Mouse (Mus musculus) splenic B cell, adult 2 months (primary cell): ENCODE results near the gene Il7r.
A peak's percentile ranks its signal among the peaks of the same experiment; 100 is the strongest.
"Not testable (repeated sequence)": the region's sequence is repeated elsewhere in the genome, so short reads cannot be mapped to it uniquely, and the experiment has no call there.

Experiments
- DNase-seq: peaks from one replicate; pipeline ENCODE4 v3.0.0-alpha.2; 2011; ENCODE audit warnings: low read depth, low spot score
- H3K27me3 ChIP-seq: 2 replicates; pipeline ENCODE4 v1.6.1; 2012; ENCODE audit warnings: mild to moderate bottlenecking, low read length, moderate library complexity, mixed read lengths; ENCODE audit not compliant: control insufficient read depth, poor library complexity, insufficient read depth, severe bottlenecking
- H3K36me3 ChIP-seq: 2 replicates; pipeline ENCODE4 v1.6.1; 2012; ENCODE audit warnings: mild to moderate bottlenecking, low read length, moderate library complexity, mixed read lengths; ENCODE audit not compliant: control insufficient read depth, poor library complexity, insufficient read depth, severe bottlenecking

The Il7r gene

DNA sequence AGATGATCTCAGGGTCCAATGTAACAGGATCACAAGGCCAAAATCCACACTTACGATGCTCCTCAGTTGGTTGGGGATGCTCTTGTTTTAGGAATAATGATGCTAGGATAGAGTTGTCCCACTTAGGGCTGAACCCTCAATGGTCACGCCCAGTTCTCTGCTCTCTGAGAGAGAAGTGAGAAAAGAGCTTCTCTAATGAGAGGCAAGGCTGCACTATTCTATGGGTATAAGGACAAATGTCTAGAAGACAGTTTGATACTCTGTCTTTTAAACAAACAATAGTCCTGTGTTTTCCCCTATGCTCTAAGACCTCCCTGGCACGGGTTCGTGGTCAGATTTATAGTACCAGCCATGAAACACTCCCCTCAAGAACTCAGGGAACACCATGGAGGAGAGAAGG is at the start of gene Il7r:
Gene Il7r, minus strand, starts transcription at position 101 of the 400 bp plus-strand sequence.
- DNase-seq, result no peak
- no peaks in the 10 kb centered on the region for H3K36me3 ChIP-seq
- no peaks in the 10 kb centered on the region for H3K27me3 ChIP-seq

DNA sequence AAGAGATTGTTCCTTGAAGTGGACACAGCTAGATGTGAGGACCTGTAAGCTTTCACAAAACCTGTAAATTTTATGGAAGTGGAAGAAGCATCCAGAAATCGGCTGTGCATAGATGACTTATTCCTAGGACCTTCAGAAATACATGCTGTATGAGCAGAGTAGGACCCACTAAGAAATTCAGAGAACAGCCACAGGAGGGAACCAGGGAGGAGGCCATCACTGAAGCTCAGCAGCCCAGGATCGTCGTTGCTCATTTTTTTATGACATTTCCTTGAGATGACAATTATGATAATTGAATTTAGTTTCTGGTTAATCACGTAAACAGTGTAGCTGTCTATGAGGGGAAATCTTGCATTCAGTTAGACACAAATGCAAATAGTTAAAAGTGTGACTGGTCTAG is 47.3 kb upstream of the Il7r start:
- DNase-seq, result peak; percentile 35
- no peaks in the 10 kb centered on the region for H3K27me3 ChIP-seq

DNA sequence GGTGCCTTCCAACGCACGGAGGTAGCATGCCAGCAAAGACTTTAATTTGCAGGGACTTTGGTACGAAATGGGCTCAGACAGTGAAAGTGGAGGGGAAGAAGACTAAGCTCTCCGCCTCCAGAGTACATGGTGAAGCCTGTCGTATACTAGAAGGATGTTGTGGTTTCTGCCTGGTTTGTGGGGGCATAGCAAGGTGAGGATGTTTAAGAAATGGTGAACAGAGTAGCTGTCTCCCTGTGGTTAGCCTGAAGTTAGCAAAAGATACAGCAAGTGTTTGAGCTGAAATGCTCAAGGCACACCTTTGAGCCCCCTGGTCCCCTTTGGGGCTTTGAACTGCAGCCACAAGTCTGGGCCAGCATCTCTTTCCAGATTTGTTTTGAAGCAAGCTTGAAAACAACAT is 44.8 kb upstream of the Il7r start:
- DNase-seq, result peak; percentile 33
- Histone ChIP-seq H3K27me3 (no peaks in the 10 kb centered on the region), H3K36me3 (no peaks in the 10 kb centered on the region)

More for the DNA sequence above, 47.3 kb upstream of the Il7r start:
- H3K36me3 ChIP-seq, result no peaks in the 10 kb centered on the region

DNA sequence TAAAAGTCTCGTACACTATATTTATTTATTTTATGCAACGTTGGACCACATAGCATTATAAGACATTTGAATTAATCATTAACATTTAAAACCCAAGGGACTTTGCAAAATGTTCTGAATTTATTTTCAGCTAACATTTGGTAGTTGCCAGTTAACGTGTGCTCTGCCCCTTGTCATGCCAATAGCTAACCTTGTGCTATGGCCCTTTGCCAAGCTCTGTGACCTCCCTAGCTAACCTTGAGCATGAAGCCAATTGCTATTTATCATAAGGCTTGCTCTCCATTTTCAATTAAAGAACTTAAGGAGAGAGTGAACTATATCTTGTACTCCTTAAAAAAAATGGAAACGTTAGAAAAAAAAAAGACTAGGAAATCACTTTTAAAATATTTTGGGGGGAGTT is 43.4 kb upstream of the Il7r start:
- no peak for DNase-seq
- Histone ChIP-seq H3K36me3 (no peaks in the 10 kb centered on the region), H3K27me3 (no peaks in the 10 kb centered on the region)

DNA sequence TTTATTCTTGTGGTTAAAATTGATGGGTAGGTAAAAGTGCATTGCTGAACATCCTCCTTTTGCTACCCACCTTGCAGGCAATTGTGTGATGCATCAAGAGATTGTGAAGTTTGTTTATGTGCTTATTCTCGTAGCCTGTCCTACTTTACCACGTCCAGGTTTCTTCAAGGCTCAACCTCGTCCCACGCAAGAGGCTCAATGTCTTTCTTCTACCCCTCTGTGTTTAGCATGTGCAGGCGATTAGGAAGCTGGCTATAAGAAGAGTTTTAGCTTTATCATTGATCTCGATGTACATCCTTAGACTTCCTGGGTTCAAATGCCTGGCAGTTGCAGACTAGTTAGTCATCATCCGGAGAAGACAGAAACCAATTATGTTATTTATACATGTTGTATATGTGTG is 42.7 kb upstream of the Il7r start:
- DNase-seq, result no peak
- Histone ChIP-seq H3K36me3 (no peaks in the 10 kb centered on the region), H3K27me3 (no peaks in the 10 kb centered on the region)

DNA sequence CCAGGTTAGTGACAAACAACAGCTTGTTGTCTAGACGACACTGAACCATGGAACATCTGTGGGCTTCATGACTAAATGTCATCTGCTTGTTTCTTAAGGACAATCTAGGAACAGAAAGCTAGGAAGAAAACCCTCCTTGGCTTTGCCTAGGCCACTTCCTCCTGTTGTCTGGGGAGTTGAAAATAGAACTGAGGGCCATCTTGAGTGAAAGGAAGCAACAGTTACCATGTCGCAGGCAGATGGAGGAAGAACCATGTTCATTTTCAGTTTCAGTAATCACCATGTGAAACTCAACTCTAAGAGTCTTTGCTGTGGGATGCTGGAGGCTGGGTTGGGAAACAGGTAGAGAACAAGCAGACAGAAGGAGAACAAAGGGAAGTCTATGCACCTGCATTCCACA is 41.9 kb upstream of the Il7r start:
- DNase-seq, result peak; percentile 33
- H3K27me3 ChIP-seq, result no peaks in the 10 kb centered on the region
- H3K36me3 ChIP-seq, result no peaks in the 10 kb centered on the region

DNA sequence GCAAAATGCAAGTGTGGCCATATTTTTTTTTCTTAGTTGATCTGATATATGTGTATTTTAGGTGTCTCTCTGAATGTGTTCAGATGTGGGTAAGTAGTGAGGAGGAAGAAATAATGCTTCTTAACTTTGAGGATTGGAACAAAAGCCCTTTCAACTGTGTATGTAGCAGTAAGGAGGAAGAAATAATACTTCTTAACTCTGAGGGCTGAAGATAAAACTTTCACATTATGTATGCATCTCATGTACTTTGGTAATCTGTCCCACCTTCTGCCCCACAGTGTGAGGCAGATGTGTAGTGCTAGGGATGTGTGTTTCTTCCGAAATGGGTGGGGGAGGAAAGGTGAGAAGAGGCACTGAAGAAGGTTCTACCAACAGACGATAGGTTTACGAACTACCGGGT is 37.3 kb upstream of the Il7r start:
- Histone ChIP-seq H3K27me3 (no peaks in the 10 kb centered on the region), H3K36me3 (no peaks in the 10 kb centered on the region)
- no peak for DNase-seq

GRCm38 (mm10) chr15:9565396-9565795 is 35.4 kb upstream of the Il7r start:
- Histone ChIP-seq H3K36me3 (no peaks in the 10 kb centered on the region), H3K27me3 (no peaks in the 10 kb centered on the region)
- DNase-seq, result no peak

DNA sequence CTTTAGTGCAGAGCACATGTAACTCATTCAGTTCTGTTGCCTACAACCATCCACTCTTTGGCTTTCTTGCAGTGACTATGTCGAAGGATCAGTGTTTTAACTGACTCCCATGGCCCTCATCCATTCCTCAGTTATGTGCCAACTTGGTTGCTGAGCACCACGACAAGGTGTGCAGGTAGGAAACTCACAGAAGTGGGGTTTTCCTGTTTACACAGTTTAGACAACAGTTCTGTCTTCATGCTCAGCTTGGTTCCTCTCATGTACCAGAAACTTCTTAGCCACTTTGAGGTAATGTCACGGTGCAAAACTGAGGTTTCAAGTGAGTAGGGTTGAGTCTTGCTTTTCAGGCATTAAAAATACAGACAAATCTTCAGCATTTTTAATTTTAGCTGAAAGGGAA is 34.2 kb upstream of the Il7r start:
- no peaks in the 10 kb centered on the region for H3K36me3 ChIP-seq
- DNase-seq, result no peak

DNA sequence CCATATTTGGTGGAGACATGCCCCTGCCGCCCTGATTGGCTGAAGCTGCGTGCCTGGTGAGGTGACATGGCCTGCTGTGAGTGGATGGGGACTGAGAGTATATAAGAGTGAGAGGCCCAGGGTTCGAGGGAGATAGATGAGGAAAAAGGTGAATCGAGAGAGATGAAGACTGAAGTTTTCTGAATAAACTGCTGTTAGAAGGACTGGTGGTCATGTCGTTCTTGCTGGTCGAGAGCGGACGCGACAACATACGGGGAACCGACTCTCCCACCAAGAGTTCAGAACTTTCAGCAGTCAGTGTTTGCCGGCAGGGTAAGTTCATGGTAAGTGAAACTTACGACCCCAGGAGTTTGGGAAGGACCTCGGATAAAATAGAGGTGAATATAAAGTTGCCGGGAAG is 27.3 kb upstream of the Il7r start:
- DNase-seq, H3K27me3 ChIP-seq, H3K36me3 ChIP-seq: not testable (repeated sequence)

More for the DNA sequence above, 34.2 kb upstream of the Il7r start:
- H3K27me3 ChIP-seq, result no peaks in the 10 kb centered on the region

DNA sequence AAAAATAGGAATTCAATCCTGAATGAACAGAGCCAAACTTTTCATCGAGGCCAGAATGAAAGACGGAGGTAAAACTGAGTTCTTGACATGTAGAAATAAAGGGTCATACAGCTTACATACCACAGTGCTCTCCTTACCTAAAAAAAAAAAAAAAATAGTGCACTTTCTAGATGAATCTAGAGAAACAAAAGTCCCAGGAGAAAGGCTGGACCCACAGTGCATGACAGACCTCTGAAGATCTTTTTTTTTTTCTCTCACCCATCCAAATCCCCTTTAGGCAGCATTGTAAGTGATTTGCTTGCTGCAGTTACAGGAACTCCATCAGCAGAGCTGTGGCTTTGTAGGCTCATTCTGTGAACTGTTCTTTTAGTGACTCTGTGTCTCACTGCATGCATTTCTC is 19.0 kb upstream of the Il7r start:
- Histone ChIP-seq H3K27me3 (no peaks in the 10 kb centered on the region), H3K36me3 (no peaks in the 10 kb centered on the region)
- DNase-seq, result peak; percentile 28

GRCm38 (mm10) chr15:9535200-9535599 is 5.2 kb upstream of the Il7r start:
- peak; percentile 16 for DNase-seq
- H3K27me3 ChIP-seq, result no peaks in the 10 kb centered on the region
- H3K36me3 ChIP-seq, result no peaks in the 10 kb centered on the region

DNA sequence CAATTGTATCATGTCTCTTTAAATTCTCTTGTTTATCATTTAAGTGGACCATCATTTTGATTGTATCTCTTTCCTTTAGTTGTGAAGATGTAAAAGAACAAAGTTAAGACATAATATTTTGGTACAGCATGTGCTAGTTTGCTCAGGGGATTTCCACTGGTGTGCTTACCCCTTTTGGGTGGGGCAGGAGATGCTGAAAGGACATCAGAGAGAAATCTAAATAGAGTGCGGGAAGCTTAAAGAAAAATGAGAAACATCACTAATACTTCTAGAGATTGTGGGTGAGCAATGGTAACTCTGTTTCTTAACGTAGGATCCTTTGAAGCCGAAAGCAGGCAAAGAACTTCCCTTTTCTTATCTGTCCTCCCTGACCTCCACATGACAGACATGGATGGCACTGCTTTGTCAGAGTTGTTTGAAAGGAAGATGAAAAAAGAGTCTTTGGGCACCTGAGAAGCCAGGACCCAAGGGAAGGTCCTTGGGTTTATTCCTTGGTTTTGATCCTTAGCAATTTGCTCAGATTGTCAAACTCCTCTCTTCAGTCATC is 3.5 kb upstream of the Il7r start:
- H3K36me3 ChIP-seq, result no peaks in the 10 kb centered on the region
- DNase-seq, result peak; percentile 49
- H3K27me3 ChIP-seq, result no peaks in the 10 kb centered on the region

GRCm38 (mm10) chr15:9529646-9530045 is 330 bp downstream of the Il7r start:
- DNase-seq, result peak; percentile 65
- H3K36me3 ChIP-seq, result no peaks in the 10 kb centered on the region

DNA sequence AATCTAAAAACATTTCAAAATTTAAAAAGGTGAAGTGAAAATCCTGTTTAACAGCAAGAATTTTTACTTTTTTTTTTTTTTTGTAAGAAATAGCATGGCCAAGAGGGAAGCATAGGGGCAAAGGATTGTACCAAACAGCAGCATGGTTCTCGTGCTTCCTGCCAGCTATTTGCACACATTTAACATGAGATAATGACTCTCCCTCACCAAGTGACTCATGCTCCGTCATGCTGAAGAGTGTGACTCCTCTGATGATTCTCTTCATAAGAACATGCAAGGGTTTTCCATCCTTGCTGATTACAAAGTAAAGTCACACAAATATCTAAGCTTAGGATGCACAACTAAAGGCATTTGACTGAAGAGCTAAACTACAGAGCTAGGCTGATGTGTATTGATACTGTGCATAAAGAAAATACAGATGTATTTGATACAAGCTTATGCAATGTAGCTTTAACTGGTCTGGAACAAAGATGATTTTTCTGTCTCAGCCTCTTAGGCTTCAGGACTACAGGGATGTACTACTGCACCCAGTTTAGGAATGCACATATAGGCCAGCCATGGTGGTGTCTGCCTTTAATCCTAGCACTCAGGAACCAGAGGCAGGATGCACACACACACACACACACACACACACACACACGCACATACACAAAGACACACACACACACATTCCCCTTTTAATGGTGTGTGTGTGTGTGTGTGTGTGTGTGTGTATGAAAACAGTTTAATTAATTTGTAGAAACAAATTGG is 1.6 kb downstream of the Il7r start:
- peak; percentile 53 for DNase-seq
- no peaks in the 10 kb centered on the region for H3K27me3 ChIP-seq
- H3K36me3 ChIP-seq, result no peaks in the 10 kb centered on the region

More at GRCm38 (mm10) chr15:9529646-9530045, 330 bp downstream of the Il7r start:
- H3K27me3 ChIP-seq, result no peaks in the 10 kb centered on the region

- Histone ChIP-seq H3K36me3 (no peaks in the 10 kb centered on the region), H3K27me3 (no peaks in the 10 kb centered on the region)
- peak; percentile 23 for DNase-seq
These were observed 3.6 kb downstream of the Il7r start for GRCm38 (mm10) chr15:9526412-9526811.
